Mouse (Mus musculus): ENCODE results near the gene Polr2c. TPM values are rescaled to one million over a fixed set of nuclear protein-coding genes. Genes with fewer than 3 reads are reported as not detected.

The Polr2c gene
- polyA plus RNA-seq (2017; shearing (Covaris generic)) = 90.3 TPM

GRCm38 (mm10) chr8:94857346-94858173 lies at the start of gene Polr2c:
Gene Polr2c, plus strand, starts transcription at chr8:94857450.

GRCm38 (mm10) chr8:94810153-94810552 lies 47.1 kb upstream of the Polr2c start, which contains the start of gene Ccl17:
Gene Ccl17, plus strand, starts transcription at chr8:94810453.

GRCm38 (mm10) chr8:94837662-94838574 lies 19.3 kb upstream of the Polr2c start, which contains the start of the genes Coq9 and Ciapin1:
Gene Coq9, plus strand, starts transcription at chr8:94838321.
Gene Ciapin1, minus strand, starts transcription at chr8:94838358.

DNA sequence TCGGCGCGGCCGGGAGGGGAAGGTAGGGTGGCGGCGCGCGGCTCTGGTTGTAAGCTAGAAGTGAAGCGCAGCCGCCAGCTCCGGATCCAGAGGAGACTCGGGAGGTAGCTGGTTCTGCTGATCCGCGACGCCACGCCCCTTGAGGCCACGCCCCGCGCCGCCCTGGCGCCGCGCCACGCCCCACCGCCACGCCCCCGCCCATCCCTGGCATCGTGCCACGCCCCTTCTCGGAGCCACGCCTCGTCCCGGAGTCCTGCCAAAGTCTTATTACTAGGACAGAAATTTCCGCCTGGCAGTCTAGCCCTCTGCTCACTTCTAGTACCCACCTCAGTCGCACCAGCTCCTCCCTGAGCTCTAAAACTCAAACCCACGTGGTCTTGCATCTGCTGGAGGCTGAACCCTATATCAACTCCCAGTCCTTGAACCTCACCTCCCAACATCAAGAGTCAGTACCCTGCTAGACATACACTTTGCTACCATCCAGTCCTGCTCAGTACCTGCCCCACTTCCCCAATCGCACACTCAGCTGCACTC lies 19.0 kb downstream of the Polr2c start, which contains the start of gene Dok4:
Dok4 (minus strand) TSS at position 134 of the 534 bp plus-strand sequence.

DNA sequence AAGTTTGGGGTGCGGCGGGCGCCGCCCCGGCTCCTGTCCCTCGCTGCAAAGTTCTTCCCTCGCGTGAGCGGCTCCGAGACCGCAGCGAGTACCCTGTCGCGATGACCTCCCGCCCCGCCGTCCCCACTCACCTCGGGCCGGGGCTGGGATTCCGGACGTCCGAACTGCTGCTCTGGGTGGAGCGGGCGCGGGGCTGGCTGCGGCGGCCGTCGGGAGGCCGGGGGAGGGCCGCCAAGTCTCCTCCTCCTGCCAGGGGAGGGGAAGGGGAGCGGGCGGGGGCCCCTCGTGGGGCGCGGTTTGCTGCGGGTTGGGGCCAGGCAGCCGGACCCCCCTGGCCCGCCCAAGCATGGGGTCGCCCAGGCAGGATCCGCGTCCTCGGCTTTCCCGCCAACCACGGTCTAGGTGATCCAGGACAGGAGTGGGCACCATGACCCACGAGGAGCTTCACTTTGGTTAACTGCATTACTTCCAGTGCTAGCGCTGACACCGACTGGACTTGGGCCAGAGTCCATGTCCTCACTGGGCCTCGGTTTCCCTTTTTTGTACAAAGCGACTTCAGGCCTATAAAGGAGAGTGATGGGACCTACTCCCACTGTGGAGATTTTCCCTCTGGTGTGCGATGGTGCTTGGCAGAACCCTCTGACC lies 60.7 kb downstream of the Polr2c start, which contains the start of gene Ccdc102a:
Ccdc102a (minus strand) TSS at position 248 of the 645 bp plus-strand sequence.

Other genes starting within 250 kb of the Polr2c start
- gene Arl2bp, start 190.8 kb upstream of the Polr2c start, polyA plus RNA-seq (2017; shearing (Covaris generic)) = 279 TPM
- not detected for gene Pllp, start 161.2 kb upstream of the Polr2c start, polyA plus RNA-seq (2017; shearing (Covaris generic))
- 0.45 TPM for gene Ccl22, start 111.9 kb upstream of the Polr2c start, polyA plus RNA-seq (2017; shearing (Covaris generic))
- gene Cx3cl1, start 85.4 kb upstream of the Polr2c start, polyA plus RNA-seq (2017; shearing (Covaris generic)) = 0.96 TPM
- gene Ccl17, start 47.0 kb upstream of the Polr2c start, polyA plus RNA-seq (2017; shearing (Covaris generic)) = not detected
- 42.0 TPM for gene Coq9, start 19.1 kb upstream of the Polr2c start, polyA plus RNA-seq (2017; shearing (Covaris generic))
- 107 TPM for gene Ciapin1, start 19.1 kb upstream of the Polr2c start, polyA plus RNA-seq (2017; shearing (Covaris generic))
- 1.1 TPM for gene Dok4, start 18.9 kb downstream of the Polr2c start, polyA plus RNA-seq (2017; shearing (Covaris generic))
- gene Ccdc102a, start 60.6 kb downstream of the Polr2c start, polyA plus RNA-seq (2017; shearing (Covaris generic)) = not detected
- gene Adgrg5, start 66.2 kb downstream of the Polr2c start, polyA plus RNA-seq (2017; shearing (Covaris generic)) = not detected
- not detected for gene Adgrg1, start 117.3 kb downstream of the Polr2c start, polyA plus RNA-seq (2017; shearing (Covaris generic))
- gene Adgrg3, start 160.2 kb downstream of the Polr2c start, polyA plus RNA-seq (2017; shearing (Covaris generic)) = 4.8 TPM
- 0.39 TPM for gene Drc7, start 197.7 kb downstream of the Polr2c start, polyA plus RNA-seq (2017; shearing (Covaris generic))
- gene Katnb1, start 223.7 kb downstream of the Polr2c start, polyA plus RNA-seq (2017; shearing (Covaris generic)) = 34.7 TPM

Data from effector memory CD4-positive, alpha-beta T cell, adult 7 months (primary cell).